Mouse (Mus musculus) embryonic fibroblast, embryonic 13.5 days (primary cell): ENCODE results near the gene Gm49345. TPM values are rescaled to one million over a fixed set of nuclear protein-coding genes. Genes with fewer than 3 reads are reported as not detected.

Experiments used
- H3K27ac ChIP-seq: 2 replicates; pipeline ENCODE4 v1.5.1; 2012; ENCODE audit warnings: low read length, control low read depth, inconsistent platforms; ENCODE audit not compliant: insufficient read depth
- H3K4me1 ChIP-seq: 2 replicates; pipeline ENCODE4 v1.6.1; 2011; ENCODE audit warnings: low read length; ENCODE audit not compliant: control insufficient read depth, insufficient read depth
- H3K4me3 ChIP-seq: 2 replicates; pipeline ENCODE4 v1.5.1; 2011; ENCODE audit warnings: mild to moderate bottlenecking, control low read depth, low read length; ENCODE audit not compliant: insufficient read depth
- CTCF ChIP-seq: IDR thresholded peaks from 2 replicates; pipeline ENCODE4 v1.5.1; 2011; ENCODE audit warnings: mild to moderate bottlenecking, control low read depth, low read length, moderate library complexity, borderline replicate concordance; ENCODE audit not compliant: insufficient read depth
- POLR2A ChIP-seq: IDR thresholded peaks from 2 replicates; pipeline ENCODE4 v1.6.1; 2011; ENCODE audit warnings: low read depth, mild to moderate bottlenecking, control low read depth, low read length, moderate library complexity
- polyA plus RNA-seq: library from polyadenylated mRNA; stranded (reverse); fragments of >200 nt; gene quantifications from 2 replicates; pipeline ENCODE4 v1.2.4, GENCODE M21; 2011; ENCODE audit warnings: low read depth; ENCODE audit not compliant: missing spikeins, insufficient read length

Gene Gm49345
- polyA plus RNA-seq, 1 experiment = 6.6 TPM

- H3K27ac ChIP-seq = peak within 1 kb of the TSS; percentile 66
- peaks cover 3% of the 10 kb centered on the region; the same call in 1 of the 2 replicates for H3K4me1 ChIP-seq
- H3K4me3 ChIP-seq = peak within 1 kb of the TSS; percentile 69
- TF ChIP-seq POLR2A (no peak), CTCF (no peak)
Measured at GRCm38 (mm10) chr13:67553730-67554129, 83.8 kb downstream of the Gm49345 start, which contains the start of gene Zfp748. Zfp748 (minus strand) TSS chr13:67553830.

GRCm38 (mm10) chr13:67552505-67553346, 84.8 kb downstream of the Gm49345 start:
- H3K4me3 ChIP-seq = peak overlapping the region; percentile 69
- H3K27ac ChIP-seq = peak overlapping the region; percentile 66
- TF ChIP-seq CTCF = no peak
- peak; percentile 83 for TF ChIP-seq POLR2A
- peaks cover 3% of the 10 kb centered on the region; the same call in 1 of the 2 replicates for H3K4me1 ChIP-seq

GRCm38 (mm10) chr13:67545941-67546340, 91.6 kb downstream of the Gm49345 start:
- TF ChIP-seq CTCF (no peak), POLR2A (no peak)
- Histone ChIP-seq H3K4me3 (no peak overlapping the region), H3K27ac (no peak overlapping the region), H3K4me1 (no peaks in the 10 kb centered on the region)

Other genes starting within 250 kb of the Gm49345 start
- gene Zfp429, start 237.9 kb downstream of the Gm49345 start, polyA plus RNA-seq = 6.0 and 11.7 TPM in 2 replicates
- gene Zfp459, start 216.4 kb downstream of the Gm49345 start, polyA plus RNA-seq = 0.30 TPM in 1 of 2 replicates, not detected in the other
- 12.8 and 13.8 TPM in 2 replicates for gene Zfp874a, start 186.1 kb downstream of the Gm49345 start, polyA plus RNA-seq
- 7.3 and 8.1 TPM in 2 replicates for gene Zfp874b, start 153.5 kb downstream of the Gm49345 start, polyA plus RNA-seq
- 6.7 and 7.6 TPM in 2 replicates for gene Zfp58, start 137.2 kb downstream of the Gm49345 start, polyA plus RNA-seq
- gene Gm26965, start 111.6 kb downstream of the Gm49345 start, polyA plus RNA-seq = 1.5 TPM in 1 of 2 replicates, not detected in the other
- gene Zfp87, start 111.6 kb downstream of the Gm49345 start, polyA plus RNA-seq = 13.1 and 15.2 TPM in 2 replicates
- 5.6 and 7.6 TPM in 2 replicates for gene Zfp748, start 83.9 kb downstream of the Gm49345 start, polyA plus RNA-seq
- 6.1 and 7.0 TPM in 2 replicates for gene Zfp729b, start 28.1 kb downstream of the Gm49345 start, polyA plus RNA-seq
- gene Zfp729a, start within 50 bp of the Gm49345 start, polyA plus RNA-seq = 7.0 and 10.7 TPM in 2 replicates
- 15.3 and 15.9 TPM in 2 replicates for gene Zfp738, start 49.3 kb upstream of the Gm49345 start, polyA plus RNA-seq
- 9.6 and 15.8 TPM in 2 replicates for gene Zfp65, start 91.4 kb upstream of the Gm49345 start, polyA plus RNA-seq
- gene Zfp85, start 117.5 kb upstream of the Gm49345 start, polyA plus RNA-seq = 3.6 and 4.2 TPM in 2 replicates
- gene Zfp493, start 141.9 kb upstream of the Gm49345 start, polyA plus RNA-seq = 1.8 and 2.5 TPM in 2 replicates
- gene Zfp273, start 176.0 kb upstream of the Gm49345 start, polyA plus RNA-seq = 2.8 and 2.9 TPM in 2 replicates
- 1.5 and 1.6 TPM in 2 replicates for gene Gm10037, start 193.3 kb upstream of the Gm49345 start, polyA plus RNA-seq
- gene BC048507, start 225.6 kb upstream of the Gm49345 start, polyA plus RNA-seq = not detected in 2 replicates